Mouse (Mus musculus): ENCODE results near the gene Acp5. TPM values are rescaled to one million over a fixed set of nuclear protein-coding genes. Genes with fewer than 3 reads are reported as not detected.
A peak's percentile ranks its signal among the peaks of the same experiment; 100 is the strongest.

The Acp5 gene
- polyA plus RNA-seq, 1 experiment from 2014 or later: 221 TPM

DNA sequence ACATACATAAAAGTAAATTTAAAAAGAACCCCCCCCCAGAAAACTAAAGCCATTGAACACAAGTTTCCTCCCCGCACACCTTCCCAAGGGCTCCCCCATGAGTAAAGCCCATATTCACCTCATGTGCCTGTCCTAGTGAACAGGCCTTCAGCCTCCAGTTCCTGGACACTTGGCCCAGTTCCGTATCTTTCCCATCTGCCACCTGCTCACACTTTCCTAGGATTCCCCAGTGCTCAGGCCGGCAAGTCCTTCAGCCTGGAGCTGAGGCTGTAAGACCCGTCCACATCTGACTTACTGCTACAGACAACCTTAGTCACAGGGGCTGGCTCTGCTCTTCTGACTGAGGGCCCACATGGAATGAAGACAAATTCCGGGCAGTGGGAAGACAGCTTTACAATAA is 4.2 kb upstream of the Acp5 start:
- ATAC-seq (ENCODE audit: insufficient read depth): no peak
- H3K4me1 ChIP-seq (replicated peaks): peaks cover 40% of the 10 kb centered on the region
- H3K9me3 ChIP-seq (replicated peaks): no peaks in the 10 kb centered on the region
- no peaks in the 10 kb centered on the region for H3K27me3 ChIP-seq
- no peak overlapping the region for H3K27ac ChIP-seq (replicated peaks)
- WGBS (ENCODE audit: insufficient replicate concordance): 76% methylated on average over 5 of the region's 5 CpGs
- no peak overlapping the region for H3K9ac ChIP-seq
- no peak overlapping the region for H3K4me3 ChIP-seq (replicated peaks)
- no peaks in the 10 kb centered on the region for H3K36me3 ChIP-seq (replicated peaks)
- no peak overlapping the region for H3K4me2 ChIP-seq

DNA sequence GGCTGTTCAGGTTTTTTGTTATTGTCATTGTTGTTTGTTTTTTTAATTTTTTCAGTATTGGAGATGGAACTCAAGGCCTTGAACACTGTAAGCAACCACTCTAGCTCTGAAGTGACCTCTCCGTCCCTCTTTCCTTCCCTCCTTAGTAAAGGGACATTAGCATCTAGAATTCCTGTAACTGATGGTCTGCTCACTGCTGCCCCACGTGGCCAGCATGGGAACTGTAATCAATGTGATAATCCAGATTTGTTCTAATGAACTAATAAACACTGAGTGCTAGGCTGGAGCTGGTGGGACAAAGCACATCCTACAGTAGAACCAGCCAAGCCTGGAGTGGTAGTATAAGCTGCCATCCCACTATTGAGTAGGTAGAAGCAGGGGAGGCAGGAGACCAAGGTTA is 3.0 kb upstream of the Acp5 start:
- H3K4me2 ChIP-seq: no peak overlapping the region
- H3K27ac ChIP-seq (replicated peaks): 0 out of 2 replicates have a peak overlapping the region, but pooled peaks have one; percentile 90
- WGBS (ENCODE audit: insufficient replicate concordance): 21% methylated on average over 2 of the region's 2 CpGs
- peaks cover 1% of the 10 kb centered on the region; the same call in 1 of the 2 replicates for H3K36me3 ChIP-seq (replicated peaks)
- ATAC-seq (ENCODE audit: insufficient read depth): no peak
- H3K27me3 ChIP-seq: no peaks in the 10 kb centered on the region
- H3K4me1 ChIP-seq (replicated peaks): peaks cover 47% of the 10 kb centered on the region
- H3K9me3 ChIP-seq (replicated peaks): no peaks in the 10 kb centered on the region
- no peak overlapping the region for H3K4me3 ChIP-seq (replicated peaks)
- H3K9ac ChIP-seq: no peak overlapping the region

DNA sequence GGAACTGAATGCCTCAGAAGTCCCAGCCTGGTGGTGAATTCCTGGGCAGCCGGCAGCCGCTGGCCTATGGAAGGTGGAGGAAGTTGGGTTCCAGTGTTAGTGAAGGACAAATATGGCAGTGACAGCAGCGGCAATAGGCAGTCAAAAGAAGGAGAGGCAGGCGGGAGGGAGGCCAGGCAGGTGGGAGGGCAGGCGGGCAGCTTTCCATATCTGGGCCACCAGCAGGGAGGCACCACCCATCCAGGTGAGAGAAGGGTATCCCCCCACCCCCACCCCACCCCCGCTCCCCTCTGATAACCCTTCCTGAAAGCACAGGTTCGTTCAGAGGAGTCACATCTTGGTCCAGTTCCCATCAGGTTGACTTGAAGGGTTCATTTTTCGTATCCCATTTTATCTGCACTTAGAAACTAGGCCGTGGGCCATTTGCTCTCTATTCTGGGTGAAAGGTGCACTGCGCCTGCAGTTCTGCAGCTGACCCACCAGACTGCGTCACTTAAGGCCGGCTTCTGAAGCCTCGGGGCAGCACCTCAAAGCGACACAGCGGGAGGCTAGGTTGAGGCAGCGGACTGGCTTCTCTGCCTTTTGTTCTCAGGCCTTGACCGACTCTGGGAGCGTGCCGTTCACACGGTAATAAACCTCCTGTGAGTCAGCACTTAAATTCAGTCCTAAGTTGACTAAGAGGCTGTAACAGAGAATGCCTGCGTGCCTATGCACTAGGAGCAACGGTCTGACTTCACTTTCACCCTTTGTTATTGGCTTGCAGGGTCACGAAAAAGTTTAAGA is 1.4 kb upstream of the Acp5 start:
- 30% methylated on average over 23 of the region's 23 CpGs for WGBS (ENCODE audit: insufficient replicate concordance)
- H3K4me3 ChIP-seq (replicated peaks): peak overlapping the region; percentile 66
- peak; percentile 29 for ATAC-seq (ENCODE audit: insufficient read depth)

DNA sequence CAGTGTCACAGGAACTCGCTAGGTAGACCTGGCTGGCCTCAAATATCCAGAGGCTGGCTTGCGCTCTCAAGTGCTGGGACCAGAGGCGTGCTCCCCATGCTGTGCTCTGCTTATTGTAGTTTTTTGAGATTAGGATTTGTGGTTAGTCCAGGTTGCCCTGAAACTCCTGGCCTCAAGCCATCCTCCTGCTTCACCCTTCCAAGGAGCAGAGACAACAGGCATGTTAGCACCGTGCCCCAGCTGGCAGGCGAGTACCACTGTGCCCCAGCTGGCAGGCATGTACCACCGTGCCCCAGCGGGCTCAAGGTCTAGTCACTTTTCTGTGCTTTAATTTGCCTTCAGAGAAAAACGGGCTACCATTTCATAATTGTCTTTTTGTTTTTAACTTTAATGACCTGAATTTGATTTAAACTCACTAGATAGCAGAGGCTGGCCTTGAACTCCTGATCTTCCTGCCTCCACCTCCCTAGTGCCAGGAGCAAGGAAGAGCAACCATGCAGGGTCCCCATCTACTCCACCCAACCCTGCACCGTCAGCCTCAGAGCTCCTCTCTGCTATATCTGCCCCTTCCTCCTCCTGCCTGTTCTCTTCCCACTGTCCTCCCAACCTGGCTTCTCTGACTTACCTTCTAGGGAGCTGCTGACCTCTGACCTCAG is 395 bp downstream of the Acp5 start:
- no peaks in the 10 kb centered on the region for H3K27me3 ChIP-seq
- WGBS (ENCODE audit: insufficient replicate concordance): 26% methylated on average over 9 of the region's 9 CpGs
- H3K9ac ChIP-seq: peak overlapping the region; percentile 73
- H3K27ac ChIP-seq (replicated peaks): peak overlapping the region; percentile 90
- peaks cover 26% of the 10 kb centered on the region for H3K36me3 ChIP-seq (replicated peaks)
- ATAC-seq (ENCODE audit: insufficient read depth): peak; percentile 53
- H3K4me1 ChIP-seq (replicated peaks): peaks cover 81% of the 10 kb centered on the region
- H3K9me3 ChIP-seq (replicated peaks): no peaks in the 10 kb centered on the region
- peak overlapping the region; percentile 92 for H3K4me2 ChIP-seq
- peak overlapping the region; percentile 66 for H3K4me3 ChIP-seq (replicated peaks)

More for the DNA sequence above, 1.4 kb upstream of the Acp5 start:
- H3K4me1 ChIP-seq (replicated peaks): peaks cover 62% of the 10 kb centered on the region
- H3K27me3 ChIP-seq: no peaks in the 10 kb centered on the region
- H3K9me3 ChIP-seq (replicated peaks): no peaks in the 10 kb centered on the region
- peaks cover 15% of the 10 kb centered on the region for H3K36me3 ChIP-seq (replicated peaks)
- H3K9ac ChIP-seq: peak overlapping the region; percentile 56
- H3K27ac ChIP-seq (replicated peaks): peak overlapping the region; percentile 90
- H3K4me2 ChIP-seq: peak overlapping the region; percentile 92

DNA sequence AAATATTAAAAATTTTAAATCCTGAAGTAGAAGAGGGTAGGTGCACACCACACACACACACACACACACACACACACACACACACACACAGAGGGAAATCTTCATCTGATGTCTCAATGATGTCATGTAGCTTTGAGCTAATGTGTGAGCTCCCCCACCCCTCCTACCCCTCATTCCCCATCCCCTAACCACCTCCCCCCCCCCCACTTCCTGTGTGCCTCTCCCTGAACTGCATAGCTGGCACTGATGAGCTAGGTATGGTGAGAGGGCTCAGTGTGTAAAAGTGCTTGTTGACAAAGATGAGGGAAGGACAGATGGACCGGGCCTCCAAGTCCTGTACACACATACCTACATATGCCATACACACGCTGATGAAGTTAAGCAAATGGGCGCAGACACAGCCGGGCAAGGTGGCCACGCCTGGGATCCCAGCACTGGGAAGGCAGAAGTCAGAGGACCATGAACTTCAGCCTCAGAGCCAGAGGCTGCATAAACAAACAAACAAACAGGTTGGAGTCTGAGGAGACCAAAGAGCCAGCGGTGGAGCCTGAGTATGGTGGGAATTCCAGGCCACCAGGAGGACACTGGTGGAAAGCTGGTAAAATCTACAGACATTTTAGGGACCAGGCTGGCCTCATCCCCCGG is 1.1 kb downstream of the Acp5 start:
- peak overlapping the region; percentile 66 for H3K4me3 ChIP-seq (replicated peaks)
- H3K9me3 ChIP-seq (replicated peaks): no peaks in the 10 kb centered on the region
- ATAC-seq (ENCODE audit: insufficient read depth): no peak
- peak overlapping the region; percentile 92 for H3K4me2 ChIP-seq
- WGBS (ENCODE audit: insufficient replicate concordance): 49% methylated on average over 7 of the region's 7 CpGs
- peaks cover 33% of the 10 kb centered on the region for H3K36me3 ChIP-seq (replicated peaks)
- peak overlapping the region; percentile 73 for H3K9ac ChIP-seq
- H3K4me1 ChIP-seq (replicated peaks): peaks cover 88% of the 10 kb centered on the region
- peak overlapping the region; percentile 90 for H3K27ac ChIP-seq (replicated peaks)
- no peaks in the 10 kb centered on the region for H3K27me3 ChIP-seq

DNA sequence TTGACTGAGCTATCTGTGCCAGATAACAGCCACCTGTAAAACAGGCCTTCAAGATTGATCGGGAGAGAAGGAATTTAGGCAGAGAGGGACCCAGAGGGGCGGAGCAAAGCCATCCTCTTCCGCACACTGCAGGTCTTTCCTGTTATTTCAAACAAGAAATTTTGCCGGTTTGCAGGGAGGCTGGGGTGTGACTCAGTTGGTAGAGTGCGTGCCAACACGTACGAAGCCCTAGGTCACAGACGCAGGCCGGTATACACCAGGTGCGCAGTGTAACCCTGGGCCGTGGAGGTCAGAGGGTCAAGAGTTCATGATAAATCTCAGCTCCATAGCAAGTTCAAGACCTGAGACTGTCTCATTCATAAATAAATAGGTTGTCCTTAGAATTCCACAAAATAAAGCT is 3.3 kb downstream of the Acp5 start:
- peak overlapping the region; percentile 73 for H3K27ac ChIP-seq (replicated peaks)
- no peaks in the 10 kb centered on the region for H3K27me3 ChIP-seq
- peak overlapping the region; percentile 66 for H3K4me3 ChIP-seq (replicated peaks)
- H3K4me1 ChIP-seq (replicated peaks): peaks cover 83% of the 10 kb centered on the region
- H3K4me2 ChIP-seq: peak overlapping the region; percentile 92
- peaks cover 55% of the 10 kb centered on the region for H3K36me3 ChIP-seq (replicated peaks)
- ATAC-seq (ENCODE audit: insufficient read depth): no peak
- WGBS (ENCODE audit: insufficient replicate concordance): 55% methylated on average over 11 of the region's 11 CpGs
- H3K9ac ChIP-seq: peak overlapping the region; percentile 66
- no peaks in the 10 kb centered on the region for H3K9me3 ChIP-seq (replicated peaks)

DNA sequence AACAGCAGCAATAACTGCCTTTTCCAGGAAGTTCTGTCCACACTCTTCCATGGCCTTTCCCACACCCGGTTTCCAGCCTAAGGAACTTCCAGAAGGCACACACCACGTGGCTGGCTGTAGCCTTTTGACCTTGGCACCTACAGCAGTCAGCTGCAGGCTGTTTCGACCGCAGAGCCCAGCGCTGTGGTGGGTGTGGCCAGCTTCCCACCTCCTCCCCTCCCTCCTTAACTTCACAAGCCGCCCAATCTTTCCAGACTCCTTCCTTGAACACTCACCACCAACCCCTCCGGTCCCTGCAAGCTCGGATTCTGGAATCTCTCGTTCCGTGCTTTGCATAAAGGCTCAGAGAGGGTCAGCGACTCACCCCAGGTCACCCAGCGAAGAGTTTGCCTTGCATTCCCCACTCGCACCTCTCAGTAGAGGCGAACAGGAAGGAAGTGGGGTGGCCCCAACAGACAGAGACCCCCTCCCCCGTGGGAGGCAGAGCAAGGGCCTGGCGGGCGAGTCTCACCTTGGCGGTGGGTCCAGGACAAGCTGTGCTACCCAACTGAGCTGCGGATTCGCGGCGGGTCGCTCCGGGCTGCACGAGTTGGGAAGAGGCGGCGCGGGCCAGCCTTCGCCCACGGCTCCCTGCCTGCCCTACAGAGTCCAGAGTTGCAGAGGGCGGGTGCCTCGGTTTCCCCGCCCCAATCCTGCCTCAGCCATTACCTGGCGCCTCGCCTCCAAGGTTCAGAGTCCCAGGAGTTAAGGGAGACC is 4.1 kb downstream of the Acp5 start:
- H3K4me1 ChIP-seq (replicated peaks): peaks cover 78% of the 10 kb centered on the region
- peak; percentile 51 for ATAC-seq (ENCODE audit: insufficient read depth)
- no peaks in the 10 kb centered on the region for H3K27me3 ChIP-seq
- H3K9ac ChIP-seq: peak overlapping the region; percentile 66
- no peaks in the 10 kb centered on the region for H3K9me3 ChIP-seq (replicated peaks)
- H3K27ac ChIP-seq (replicated peaks): peak overlapping the region; percentile 73
- 1% methylated on average over 35 of the region's 35 CpGs for WGBS (ENCODE audit: insufficient replicate concordance)
- peak overlapping the region; percentile 92 for H3K4me2 ChIP-seq
- peaks cover 63% of the 10 kb centered on the region for H3K36me3 ChIP-seq (replicated peaks)
- H3K4me3 ChIP-seq (replicated peaks): peak overlapping the region; percentile 66

DNA sequence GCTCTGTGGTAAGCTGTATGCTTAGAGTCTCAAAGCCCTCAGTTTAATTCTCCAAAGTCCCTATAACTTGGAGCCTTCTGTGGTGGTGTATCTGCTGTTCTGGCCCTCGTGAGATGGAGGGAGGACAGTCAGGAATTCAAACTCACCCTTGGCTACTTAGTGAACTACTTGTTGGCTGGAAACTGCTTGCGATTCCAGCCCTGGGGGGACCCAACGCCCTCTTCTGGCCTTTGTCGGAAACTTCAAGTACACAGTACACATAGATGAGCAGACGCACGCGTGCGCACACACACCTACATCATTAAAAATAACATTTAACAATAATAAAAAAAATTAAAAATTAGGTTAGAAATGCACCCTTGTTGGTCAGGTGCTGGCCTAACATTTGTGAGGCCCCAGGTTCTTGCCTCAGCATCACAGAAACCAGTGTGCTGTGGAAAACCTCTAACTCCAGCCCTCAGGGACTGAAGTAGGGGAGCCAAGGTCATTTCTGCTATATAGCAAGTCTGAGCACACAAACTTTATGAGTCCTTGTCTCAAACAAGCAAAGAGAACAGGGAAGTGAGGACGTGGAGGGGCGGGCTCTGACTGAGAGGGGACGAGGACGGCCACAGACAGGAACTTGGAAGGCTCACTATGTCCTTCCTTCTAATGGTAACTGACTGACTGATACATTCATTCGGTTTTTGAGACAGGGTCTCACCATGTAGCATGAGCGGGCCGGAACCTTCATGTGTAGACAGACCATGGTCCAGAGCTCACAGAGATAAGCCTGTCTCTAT is 10.1 kb downstream of the Acp5 start:
- Histone ChIP-seq H3K9ac (no peak overlapping the region), H3K27ac (replicated peaks) (peak overlapping the region; percentile 62), H3K36me3 (replicated peaks) (peaks cover 58% of the 10 kb centered on the region), H3K4me3 (replicated peaks) (no peak overlapping the region), H3K27me3 (no peaks in the 10 kb centered on the region), H3K9me3 (replicated peaks) (no peaks in the 10 kb centered on the region), H3K4me1 (replicated peaks) (peaks cover 77% of the 10 kb centered on the region), H3K4me2 (no peak overlapping the region)
- ATAC-seq (ENCODE audit: insufficient read depth): no peak
- WGBS (ENCODE audit: insufficient replicate concordance): 73% methylated on average over 15 of the region's 15 CpGs

DNA sequence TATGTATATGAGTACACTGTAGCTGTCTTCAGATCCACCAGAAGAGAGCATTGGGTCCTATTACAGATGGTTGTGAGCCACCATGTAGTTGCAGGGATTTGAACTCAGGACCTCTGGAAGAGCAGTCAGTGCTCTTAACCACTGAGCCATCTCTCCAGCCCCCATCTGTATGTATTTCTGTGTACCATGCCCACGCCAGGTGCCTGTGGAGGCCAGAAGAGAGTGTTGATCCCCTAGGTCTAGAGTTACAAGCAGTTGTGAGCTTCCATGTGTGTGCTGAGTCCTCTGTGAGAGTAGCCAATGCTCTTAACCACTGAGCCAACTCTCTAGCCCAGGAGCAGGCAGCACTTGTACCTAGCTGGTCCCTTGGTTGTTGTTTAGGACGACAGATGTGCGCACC is 11.3 kb downstream of the Acp5 start:
- H3K4me2 ChIP-seq: no peak overlapping the region
- peaks cover 45% of the 10 kb centered on the region for H3K36me3 ChIP-seq (replicated peaks)
- H3K9me3 ChIP-seq (replicated peaks): no peaks in the 10 kb centered on the region
- H3K27ac ChIP-seq (replicated peaks): peak overlapping the region; percentile 83
- WGBS (ENCODE audit: insufficient replicate concordance): 83% methylated on average over 3 of the region's 3 CpGs
- no peaks in the 10 kb centered on the region for H3K27me3 ChIP-seq
- H3K4me3 ChIP-seq (replicated peaks): no peak overlapping the region
- ATAC-seq (ENCODE audit: insufficient read depth): no peak
- H3K4me1 ChIP-seq (replicated peaks): peaks cover 74% of the 10 kb centered on the region
- no peak overlapping the region for H3K9ac ChIP-seq

DNA sequence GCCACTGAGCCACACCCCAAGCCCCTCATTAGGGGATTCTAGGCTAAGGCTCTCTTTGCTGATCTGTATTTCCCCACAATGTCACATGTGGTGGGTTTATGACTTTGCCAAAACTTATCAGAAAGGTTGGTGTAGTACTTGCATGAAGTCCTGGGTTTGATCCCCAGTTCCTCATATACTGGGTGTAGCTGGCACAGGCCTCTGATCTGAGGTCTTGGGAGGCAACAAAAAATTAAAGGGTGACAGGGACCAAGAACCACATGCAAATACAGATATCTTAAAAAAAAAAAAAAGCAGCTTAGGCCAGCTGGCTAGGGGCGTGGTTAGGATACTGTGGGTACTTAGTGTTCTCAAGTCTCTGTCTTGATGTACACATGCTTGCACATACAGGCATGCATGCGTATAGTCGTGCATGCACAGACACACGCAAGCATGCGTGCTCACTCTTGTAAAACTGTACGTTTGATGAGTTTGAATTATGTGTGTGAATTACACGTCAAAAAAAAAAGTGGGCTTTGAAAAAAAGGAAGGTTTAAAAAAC is 12.4 kb downstream of the Acp5 start:
- Histone ChIP-seq H3K27ac (replicated peaks) (peak overlapping the region; percentile 83), H3K36me3 (replicated peaks) (peaks cover 35% of the 10 kb centered on the region), H3K4me2 (no peak overlapping the region), H3K4me1 (replicated peaks) (peaks cover 85% of the 10 kb centered on the region), H3K4me3 (replicated peaks) (no peak overlapping the region), H3K9ac (no peak overlapping the region), H3K9me3 (replicated peaks) (no peaks in the 10 kb centered on the region), H3K27me3 (no peaks in the 10 kb centered on the region)
- ATAC-seq (ENCODE audit: insufficient read depth): peak; percentile 17
- 62% methylated on average over 7 of the region's 7 CpGs for WGBS (ENCODE audit: insufficient replicate concordance)

Data from liver, embryonic 15.5 days (tissue).